Mouse (Mus musculus) CH12.LX (cell line): ENCODE results near the gene Tepsin.

Experiments used
- CTCF ChIP-seq, 2 experiments: IDR thresholded peaks in 1 of 2; conservative IDR thresholded peaks in 1 of 2; 2 replicates each; pipeline ENCODE4 v1.5.1; 2011 to 2012; ENCODE audit warnings: low read depth in 2 of 2, low read length in 2 of 2, improper control_type of control experiment in 1 of 2, inconsistent platforms in 1 of 2, mild to moderate bottlenecking in 1 of 2, moderate library complexity in 1 of 2
- EP300 ChIP-seq: IDR thresholded peaks from 2 replicates; pipeline ENCODE4 v1.6.1; 2011; ENCODE audit warnings: low read length, improper control_type of control experiment
- KAT2A ChIP-seq: IDR thresholded peaks from 2 replicates; pipeline ENCODE4 v1.6.1; 2012; ENCODE audit warnings: low read length, improper control_type of control experiment, inconsistent platforms; ENCODE audit not compliant: insufficient replicate concordance
- MAFK ChIP-seq: IDR thresholded peaks from 2 replicates; pipeline ENCODE4 v1.6.1; 2011; ENCODE audit warnings: low read length, improper control_type of control experiment; ENCODE audit not compliant: insufficient replicate concordance
- MAZ ChIP-seq: IDR thresholded peaks from 2 replicates; pipeline ENCODE4 v1.6.1; 2012; ENCODE audit warnings: low read depth, mild to moderate bottlenecking, inconsistent platforms, low read length, improper control_type of control experiment, moderate library complexity
- POLR2A ChIP-seq: IDR thresholded peaks from 2 replicates; pipeline ENCODE4 v1.6.1; 2011; ENCODE audit warnings: low read depth, mild to moderate bottlenecking, improper control_type of control experiment, low read length
- USF1 ChIP-seq: IDR thresholded peaks from 2 replicates; pipeline ENCODE4 v1.6.1; 2014; ENCODE audit warnings: low read depth, mild to moderate bottlenecking, inconsistent platforms, low read length, improper control_type of control experiment
- ZC3H11A ChIP-seq: IDR thresholded peaks from 2 replicates; pipeline ENCODE4 v1.6.1; 2012; ENCODE audit warnings: low read depth, mild to moderate bottlenecking, inconsistent platforms, low read length, improper control_type of control experiment

- TF ChIP-seq ZC3H11A (no peak), POLR2A (no peak), MAFK (no peak), KAT2A (no peak), EP300 (no peak), MAZ (no peak), CTCF (conservative IDR thresholded peaks at IDR 0.05 in 1 of 2, IDR thresholded peaks at IDR 0.05 in 1 of 2; ENCODE audit: low read depth in 2 of 2, low read length in 2 of 2) (no peak), USF1 (no peak)
Observed at GRCm38 (mm10) chr11:120041191-120042123, 57.1 kb downstream of the Tepsin start.
